Mouse (Mus musculus): ENCODE results near the gene Tm9sf3.

DNA sequence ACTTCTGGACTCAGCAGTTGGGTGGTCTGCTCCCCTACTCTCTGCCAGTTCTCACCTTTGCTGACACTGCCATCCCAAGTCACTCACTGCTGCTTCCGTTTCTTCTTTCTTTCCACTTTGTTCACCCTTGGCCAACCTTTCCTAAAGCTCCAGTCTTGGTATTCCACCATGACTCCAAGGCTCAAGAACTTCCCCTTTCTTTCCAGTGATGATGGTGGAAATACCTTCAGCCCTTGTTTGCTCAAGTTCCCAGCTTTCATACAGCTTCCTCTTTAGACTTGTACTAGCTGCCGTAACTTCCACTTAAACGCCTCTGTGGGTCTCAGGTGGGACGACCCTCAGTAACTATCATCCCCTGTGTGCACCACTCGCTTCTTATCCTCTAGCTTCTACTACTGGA is 21.8 kb downstream of the Tm9sf3 start:
- TF ChIP-seq CTCF (IDR thresholded peaks at IDR 0.05; ENCODE audit: control insufficient read depth, insufficient read depth, insufficient read length) (no peak), USF1 (IDR thresholded peaks at IDR 0.05; ENCODE audit: low read depth) (no peak), CEBPB (IDR thresholded peaks at IDR 0.05; ENCODE audit: low read depth) (no peak), MYOD1 (IDR thresholded peaks at IDR 0.05; ENCODE audit: control insufficient read depth, insufficient read length, low read depth) (no peak), MYOG (IDR thresholded peaks at IDR 0.05; ENCODE audit: control insufficient read depth, extremely low read depth, insufficient read length) (no peak)
